Mouse (Mus musculus) heart, postnatal 36 days (tissue): Measurements from ENCODE around the gene Pax6. TPM values are rescaled to one million over a fixed set of nuclear protein-coding genes. Genes with fewer than 3 reads are reported as not detected.

Experiments
- DNase-seq, 2 experiments: peaks; one replicate each; pipeline ENCODE4 v3.0.0; 2021 to 2022
- intact Hi-C: fragments of 180-260 bp; cut with DNase I; formaldehyde crosslinking; loops from one replicate; pipeline ENCODE4 v1.15.1; 2025
- total RNA-seq, 2 experiments: library from RNA; stranded (reverse); gene quantifications; 2 replicates each; pipeline ENCODE4 v1.2.3; 2021

The Pax6 gene
- total RNA-seq = not detected

- intact Hi-C loops = no loop called here
Measured at GRCm38 (mm10) chr2:105668271-105669270, at the start of gene Pax6. Gene Pax6 (plus strand): TSS chr2:105668900.

GRCm38 (mm10) chr2:105648933-105649332 is 19.8 kb upstream of the Pax6 start:
- intact Hi-C loops = no loop called here
- no peak for DNase-seq

More at GRCm38 (mm10) chr2:105668271-105669270, at the start of gene Pax6:
- DNase-seq = no peak

- intact Hi-C loops = no loop called here
- no peak for DNase-seq
Measured at GRCm38 (mm10) chr2:105656456-105656855, 12.2 kb upstream of the Pax6 start.

GRCm38 (mm10) chr2:105659350-105659749 is 9.3 kb upstream of the Pax6 start:
- no peak for DNase-seq
- intact Hi-C loops = no loop called here

GRCm38 (mm10) chr2:105659926-105660873 is 8.5 kb upstream of the Pax6 start:
- intact Hi-C loops = no loop called here
- DNase-seq = no peak

GRCm38 (mm10) chr2:105660874-105661622 is 7.7 kb upstream of the Pax6 start:
- intact Hi-C loops = no loop called here
- DNase-seq = no peak

- DNase-seq = no peak
- intact Hi-C loops = no loop called here
Measured at GRCm38 (mm10) chr2:105661623-105662066, 7.1 kb upstream of the Pax6 start.

- no peak for DNase-seq
- intact Hi-C loops = no loop called here
Measured at GRCm38 (mm10) chr2:105662121-105662520, 6.6 kb upstream of the Pax6 start.

- DNase-seq = no peak
- intact Hi-C loops = no loop called here
Measured at GRCm38 (mm10) chr2:105662606-105663005, 6.1 kb upstream of the Pax6 start.

- intact Hi-C loops = no loop called here
- DNase-seq = no peak
Measured at GRCm38 (mm10) chr2:105663101-105663511, 5.6 kb upstream of the Pax6 start.

GRCm38 (mm10) chr2:105664996-105665395 is 3.7 kb upstream of the Pax6 start:
- DNase-seq = no peak
- intact Hi-C loops = no loop called here

- intact Hi-C loops = no loop called here
- DNase-seq = no peak
Measured at GRCm38 (mm10) chr2:105665491-105666250, 3.0 kb upstream of the Pax6 start.

GRCm38 (mm10) chr2:105666331-105666730 is 2.4 kb upstream of the Pax6 start:
- DNase-seq = no peak
- intact Hi-C loops = no loop called here

GRCm38 (mm10) chr2:105666763-105667625 is 1.7 kb upstream of the Pax6 start:
- intact Hi-C loops = no loop called here
- DNase-seq = no peak

- no peak for DNase-seq
- intact Hi-C loops = no loop called here
Measured at GRCm38 (mm10) chr2:105667626-105667950, 1.1 kb upstream of the Pax6 start.

- intact Hi-C loops = no loop called here
- no peak for DNase-seq
Measured at GRCm38 (mm10) chr2:105669371-105669861, 716 bp downstream of the Pax6 start.

GRCm38 (mm10) chr2:105669881-105670730 is 1.4 kb downstream of the Pax6 start:
- intact Hi-C loops = loop anchor here (5.0 kb wide), 2 partner anchors 332 to 538 kb away; partner anchors contain the start of gene Dnajc24
- DNase-seq = no peak

- no peak for DNase-seq
- intact Hi-C loops = loop anchor here (5.0 kb wide), 2 partner anchors 332 to 538 kb away; partner anchors contain the start of gene Dnajc24
Measured at GRCm38 (mm10) chr2:105670731-105671095, 2.0 kb downstream of the Pax6 start.
